Mouse (Mus musculus): ENCODE measurements at regions not wholly inside any gene's neighbourhood (a gene's known extent, or its start where the extent isn't known, plus 50 kb on each side); places are given as distances from the start of the nearest gene placed in this dataset.

DNA sequence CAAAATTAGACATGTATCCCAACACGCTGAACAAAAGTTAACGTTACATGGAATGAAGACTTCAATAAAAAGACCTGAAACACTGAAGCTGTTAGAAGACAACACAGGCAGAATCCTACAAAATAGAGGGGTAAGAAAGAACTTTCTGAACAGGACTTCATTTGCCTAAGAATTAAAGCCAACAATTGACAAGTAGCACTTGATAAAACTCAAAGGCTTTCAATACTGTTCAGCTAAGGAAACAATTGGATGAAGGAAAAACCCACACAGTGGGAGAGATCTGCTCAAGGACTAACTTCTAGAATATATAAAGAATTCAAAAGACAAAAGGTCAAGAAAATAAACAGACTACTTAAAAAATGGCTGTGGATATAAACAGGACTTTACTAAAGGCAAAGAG is 535.2 kb upstream of the Adamts9 start:
- no peak for DNase-seq

DNA sequence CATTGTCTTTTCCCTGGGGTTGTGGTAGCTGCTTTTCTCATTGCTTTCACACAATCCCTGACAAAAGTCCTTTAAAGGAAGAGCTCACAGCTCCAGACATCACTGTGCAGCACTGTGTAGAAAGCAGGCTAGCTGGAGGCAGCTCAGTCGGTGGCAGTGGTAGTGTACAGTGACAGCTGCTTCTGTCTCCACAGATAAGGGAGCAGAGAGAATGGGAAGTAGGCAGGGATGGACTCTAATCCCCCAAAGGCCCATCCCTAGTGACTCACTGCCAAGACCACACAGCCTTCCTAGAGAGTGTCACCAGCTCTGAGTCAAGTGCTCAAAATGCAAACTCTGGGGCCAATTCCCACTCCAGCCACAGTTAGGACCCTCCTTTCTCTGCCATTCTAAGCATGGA is 531.7 kb upstream of the Adamts9 start:
- DNase-seq = no peak

DNA sequence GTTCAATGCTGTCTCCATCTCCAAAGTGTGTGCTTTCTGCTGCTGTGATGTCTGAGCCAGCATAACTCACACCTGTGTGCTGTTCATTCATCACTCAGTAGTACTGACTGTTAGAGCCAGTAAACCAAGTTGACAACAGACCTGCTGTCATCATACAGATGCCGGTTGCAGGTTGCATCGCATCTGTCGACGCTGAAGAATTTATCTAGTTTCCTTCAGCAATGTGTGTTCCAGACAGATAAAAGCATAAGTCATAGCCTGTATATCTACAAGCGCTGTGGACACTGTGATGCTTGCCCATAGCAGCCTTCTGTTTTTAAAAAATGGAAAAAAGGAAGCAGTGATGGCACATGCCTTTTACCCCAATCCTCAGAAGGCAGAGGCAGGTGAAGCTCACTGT is 524.6 kb upstream of the Adamts9 start:
- DNase-seq = no peak

DNA sequence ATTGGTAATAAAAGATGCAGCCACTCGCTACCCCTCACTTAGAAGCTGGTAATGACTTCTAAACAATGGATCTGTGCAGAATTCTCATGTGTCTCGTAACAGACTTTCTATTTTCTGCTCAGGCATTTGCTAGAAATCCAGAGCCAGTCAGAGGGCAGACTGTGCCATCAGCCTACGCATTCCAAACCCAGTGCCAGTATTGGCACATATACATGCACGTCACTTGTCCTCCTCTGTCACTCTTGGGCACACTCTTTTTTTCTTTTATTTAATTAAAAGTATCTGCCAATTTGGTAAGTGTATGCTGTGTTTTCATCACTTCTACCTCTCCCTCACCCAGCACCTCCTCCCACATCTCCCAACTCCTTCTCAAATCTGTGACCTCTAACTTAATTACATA is 519.6 kb upstream of the Adamts9 start:
- no peak for DNase-seq

DNA sequence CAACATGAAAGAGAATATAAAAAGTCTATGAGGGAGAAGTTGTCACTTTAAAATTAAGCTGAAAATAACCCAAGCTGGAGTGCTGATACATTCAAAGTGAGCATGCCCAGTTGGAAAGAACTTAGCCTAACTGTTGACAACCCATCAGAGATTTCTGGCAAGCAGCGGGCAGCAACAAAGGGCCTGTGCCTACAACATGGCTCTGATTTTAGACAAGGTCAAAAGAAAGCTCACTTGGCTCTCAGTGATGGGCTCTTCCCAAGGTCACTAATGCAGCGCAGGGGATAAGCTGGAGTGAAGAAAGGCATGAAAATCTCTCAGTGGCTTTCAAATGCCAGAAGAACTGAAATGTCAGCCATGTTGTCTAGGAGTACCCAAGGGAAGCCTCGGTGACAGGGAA is 518.1 kb upstream of the Adamts9 start:
- DNase-seq = no peak

DNA sequence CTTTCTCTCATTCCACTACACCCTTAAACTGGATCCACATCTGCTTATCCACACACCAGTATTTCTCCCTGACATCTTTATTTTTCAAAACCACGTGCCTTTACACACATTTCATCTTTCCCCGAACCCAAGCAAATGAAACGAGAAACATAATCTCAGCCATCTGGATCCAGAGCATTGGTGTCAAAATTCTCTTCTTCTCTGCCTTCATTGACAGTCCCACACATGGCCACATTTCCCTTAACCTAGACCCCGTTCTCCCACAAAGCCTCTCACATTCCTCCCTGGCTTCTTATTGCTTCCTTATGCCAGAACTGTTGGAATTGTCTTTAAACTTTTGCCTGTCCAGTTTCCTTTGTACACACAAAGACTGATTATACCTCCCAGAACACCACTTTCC is 514.3 kb upstream of the Adamts9 start:
- no peak for DNase-seq

DNA sequence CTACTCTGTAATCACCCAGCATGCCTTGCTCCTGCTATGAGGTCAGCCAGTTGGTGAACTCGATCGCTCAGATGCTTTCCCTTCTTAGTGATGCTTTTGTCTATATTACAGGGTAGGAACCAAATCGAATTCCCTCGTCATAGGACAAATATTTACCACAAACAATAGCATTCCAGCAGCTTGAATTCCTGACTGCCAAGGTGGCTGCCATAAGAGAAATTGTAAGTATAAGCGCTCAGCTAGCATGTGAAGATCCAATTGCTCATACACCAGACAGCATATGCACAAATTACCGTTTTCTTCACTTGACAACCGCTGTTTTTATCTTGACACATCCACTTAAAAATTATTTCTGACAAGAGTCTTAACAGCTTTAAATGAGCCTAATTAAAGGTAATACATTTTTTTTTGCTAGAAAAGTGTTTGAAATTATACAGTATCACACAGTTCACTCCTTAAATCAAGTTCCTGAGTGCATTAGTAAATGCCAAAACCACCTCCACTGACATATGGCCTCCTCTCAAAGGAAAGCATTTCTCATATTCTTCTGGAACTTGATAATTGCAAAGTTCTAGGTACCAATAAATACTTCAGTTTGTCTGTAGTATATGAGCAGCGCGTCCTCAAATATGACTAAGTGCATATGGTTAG is 513.2 kb upstream of the Adamts9 start:
- DNase-seq = no peak

DNA sequence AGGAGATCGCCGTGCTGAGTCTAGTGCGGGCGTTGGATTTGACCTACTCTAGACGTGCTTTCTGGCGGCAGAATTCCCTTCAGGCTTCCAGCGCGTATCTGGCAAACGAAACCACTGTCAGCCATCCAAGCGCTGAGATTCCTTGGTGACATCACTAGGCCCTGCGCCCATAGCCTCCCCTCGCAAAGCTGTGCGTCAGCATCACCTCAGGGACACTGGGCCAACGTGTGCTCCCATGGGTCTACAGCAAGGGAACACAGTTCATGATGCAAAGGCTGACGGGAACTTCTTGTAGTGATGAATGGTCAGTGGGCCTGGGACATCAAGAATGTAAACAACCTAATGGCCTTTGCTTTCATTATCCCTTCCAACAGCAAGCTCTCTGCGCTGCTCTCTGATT is 502.3 kb upstream of the Adamts9 start:
- DNase-seq = no peak

DNA sequence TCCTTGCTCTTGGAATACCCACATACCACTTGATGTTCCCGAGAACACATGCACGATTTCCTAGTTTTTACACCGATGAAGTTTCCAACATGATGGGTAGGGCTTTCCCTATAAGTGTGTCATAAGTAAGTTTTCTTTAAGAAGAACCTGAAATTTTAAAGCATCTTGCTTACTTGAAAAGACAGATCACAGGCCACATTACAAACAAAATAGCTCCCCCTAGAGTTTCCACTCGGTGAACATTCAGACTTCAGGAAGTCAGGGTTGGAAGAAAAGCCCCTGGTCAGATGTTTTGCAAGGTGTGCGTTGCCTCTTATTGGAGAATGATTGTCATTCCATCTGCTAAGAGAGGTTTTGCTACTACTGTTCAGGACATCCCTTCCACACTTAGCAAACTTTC is 501.8 kb upstream of the Adamts9 start:
- DNase-seq = no peak

DNA sequence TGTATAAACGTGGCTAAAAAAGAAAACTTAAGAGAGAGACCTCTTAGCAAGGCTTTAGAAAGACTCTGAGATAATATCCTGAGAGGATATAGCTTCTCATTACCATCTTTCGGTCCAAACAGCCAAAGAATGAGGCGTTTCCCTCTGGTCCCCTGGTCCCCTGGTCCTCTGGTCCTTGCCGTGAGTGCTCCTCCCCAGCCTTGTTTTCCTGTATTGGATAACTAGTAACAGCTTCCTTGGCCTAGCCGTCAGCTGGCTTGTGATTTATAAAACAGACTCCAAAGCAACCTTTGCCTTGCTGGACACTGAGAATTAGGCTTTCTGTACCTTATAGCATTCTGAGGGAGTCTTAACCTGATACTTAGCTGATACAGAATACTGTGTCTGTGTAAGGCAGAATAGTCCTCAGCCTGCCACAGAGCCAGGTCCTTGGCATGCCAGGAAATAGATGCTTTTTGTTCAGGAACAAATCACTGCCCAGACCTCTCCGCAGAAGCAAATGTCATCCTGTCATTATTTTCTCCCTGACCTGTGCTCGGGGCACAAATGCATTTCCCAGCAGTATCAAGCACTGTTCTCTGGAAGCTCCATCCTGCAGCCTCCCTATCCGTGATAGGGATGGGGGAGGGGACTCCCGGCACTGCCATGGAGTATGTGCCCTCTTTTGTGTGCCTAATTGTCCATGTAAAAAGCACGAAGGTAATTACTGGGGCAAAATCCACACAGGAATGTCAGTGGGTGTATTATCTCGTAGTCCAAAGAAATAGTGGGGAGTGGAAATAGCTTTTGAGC is 500.7 kb upstream of the Adamts9 start:
- DNase-seq = no peak

DNA sequence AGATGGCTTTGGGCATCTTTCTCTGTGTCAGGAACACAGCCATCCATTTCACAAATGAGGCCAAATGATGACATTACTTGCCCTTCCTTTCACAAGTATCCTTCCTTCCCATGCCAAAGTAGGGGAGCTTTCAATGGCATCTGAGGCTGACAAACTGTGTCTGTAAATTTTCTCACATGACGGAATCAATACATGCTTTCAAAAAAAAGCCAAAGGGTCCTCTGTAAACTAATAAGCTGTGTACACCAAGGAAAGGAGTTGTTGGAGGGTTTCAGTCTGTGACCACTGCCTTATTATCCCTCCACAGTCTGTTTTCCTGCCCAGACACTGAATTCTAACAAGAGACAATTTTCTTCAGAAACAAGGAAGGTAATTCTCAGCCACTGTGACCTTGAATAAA is 490.2 kb upstream of the Adamts9 start:
- DNase-seq = no peak

DNA sequence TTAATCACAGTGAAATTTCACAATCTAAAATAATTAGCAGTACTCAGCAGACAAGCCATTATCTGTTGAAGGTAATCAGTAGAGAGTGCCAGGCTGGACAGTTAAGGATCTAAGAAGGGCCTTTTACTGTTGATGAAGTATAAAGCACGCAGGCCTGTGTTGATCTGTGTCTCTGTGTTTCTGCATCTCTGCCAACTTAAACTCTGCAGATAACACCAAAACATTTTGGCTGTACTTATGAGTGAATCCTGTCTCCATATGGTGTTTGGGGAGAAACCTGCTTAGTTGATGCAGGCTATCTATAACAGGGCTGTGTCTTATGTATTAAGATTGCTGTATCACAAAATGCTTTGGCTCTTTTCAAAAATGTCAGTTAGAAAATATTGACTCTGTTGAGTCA is 482.8 kb upstream of the Adamts9 start:
- no peak for DNase-seq

DNA sequence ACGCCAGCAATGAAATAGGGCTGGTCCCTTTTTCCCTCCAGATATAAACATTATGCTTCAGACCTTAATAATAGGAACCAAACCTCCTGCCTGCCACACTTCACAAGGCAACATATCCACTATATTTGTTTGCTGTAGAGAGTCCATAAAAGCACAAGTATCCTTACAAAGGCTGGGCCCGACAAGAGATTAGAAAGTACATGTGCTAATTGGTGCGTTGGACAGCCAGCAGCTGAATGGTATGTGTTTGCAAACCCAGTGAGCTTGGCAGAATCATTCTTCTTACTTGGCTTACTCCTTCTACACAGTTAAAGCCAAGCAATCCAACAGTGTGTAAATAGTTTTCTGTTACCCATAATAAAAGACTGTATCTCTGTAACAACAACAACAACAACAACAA is 479.6 kb upstream of the Adamts9 start:
- no peak for DNase-seq

DNA sequence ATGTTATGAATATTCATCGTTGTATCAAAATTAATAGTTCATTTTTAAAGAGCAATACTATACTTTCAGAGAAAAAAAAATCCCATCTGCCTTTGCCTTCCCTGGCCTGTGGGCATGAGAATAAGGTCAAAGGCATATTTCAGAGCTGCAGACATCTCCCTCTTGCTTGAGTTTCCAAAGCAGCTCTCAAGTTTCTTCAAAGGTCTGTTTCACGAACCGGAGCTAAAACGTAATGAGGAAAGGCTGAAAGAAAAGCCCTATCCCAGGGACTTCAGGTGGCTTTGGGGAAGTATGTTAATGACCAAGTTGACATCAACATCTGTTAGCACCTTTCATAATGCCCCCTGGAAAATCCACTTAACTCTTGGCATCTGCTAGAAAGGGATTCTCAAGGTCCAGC is 479.0 kb upstream of the Adamts9 start:
- no peak for DNase-seq

DNA sequence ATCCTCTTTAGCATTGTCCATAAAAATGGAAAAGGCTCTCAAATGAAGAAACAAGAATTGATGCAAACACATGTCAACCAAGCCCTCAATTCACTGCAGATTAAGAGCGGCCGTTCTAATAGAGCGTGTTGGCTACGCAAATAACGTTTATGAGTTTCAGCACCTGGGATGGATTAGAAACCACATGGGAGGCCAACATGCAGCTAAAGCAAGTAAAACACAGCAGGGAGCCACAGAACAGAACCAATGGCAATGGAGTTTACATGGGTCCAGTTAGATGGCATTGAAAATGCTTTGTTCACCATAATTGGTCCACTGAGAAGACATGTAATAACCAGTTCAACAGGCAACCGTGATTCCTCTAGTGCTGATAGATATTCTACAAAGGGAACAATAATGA is 474.3 kb upstream of the Adamts9 start:
- DNase-seq = no peak

DNA sequence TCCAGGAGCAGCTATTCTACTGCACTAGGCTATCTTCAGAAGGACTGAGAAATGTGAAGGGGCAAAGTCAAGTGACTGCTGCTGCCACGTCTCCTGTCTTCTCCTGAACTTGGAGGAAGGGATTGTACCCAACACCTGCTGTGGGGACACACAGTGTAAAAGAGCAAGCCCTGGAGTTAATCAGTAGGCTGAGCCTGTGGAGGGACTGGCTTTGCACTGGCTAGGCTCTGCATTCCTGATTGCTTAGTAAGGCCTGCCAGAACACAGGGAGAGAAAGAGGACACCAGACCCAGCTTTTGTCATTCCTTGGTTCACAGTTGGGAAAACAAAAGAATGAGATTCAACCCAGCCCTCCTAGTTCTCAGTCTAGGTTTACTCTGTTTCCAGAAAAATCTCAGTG is 472.7 kb upstream of the Adamts9 start:
- DNase-seq = no peak

DNA sequence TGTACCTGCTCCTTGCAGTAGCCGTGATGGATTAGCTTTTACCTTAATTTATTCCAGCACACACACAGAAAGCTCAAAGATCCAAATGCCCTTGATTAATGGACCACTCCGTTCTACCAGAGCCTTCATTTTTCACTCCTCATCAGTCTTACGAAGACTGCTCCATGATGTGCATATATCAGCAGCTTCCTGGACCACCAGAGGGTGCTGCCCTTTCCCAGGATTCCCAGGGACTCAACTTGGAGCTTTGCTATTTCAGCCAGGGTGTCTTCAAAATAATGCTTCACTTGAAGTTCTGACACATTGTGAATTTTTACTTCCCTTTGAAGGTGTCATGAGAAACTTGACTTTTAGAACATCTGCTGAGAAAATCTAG is 467.8 kb upstream of the Adamts9 start:
- DNase-seq = no peak

DNA sequence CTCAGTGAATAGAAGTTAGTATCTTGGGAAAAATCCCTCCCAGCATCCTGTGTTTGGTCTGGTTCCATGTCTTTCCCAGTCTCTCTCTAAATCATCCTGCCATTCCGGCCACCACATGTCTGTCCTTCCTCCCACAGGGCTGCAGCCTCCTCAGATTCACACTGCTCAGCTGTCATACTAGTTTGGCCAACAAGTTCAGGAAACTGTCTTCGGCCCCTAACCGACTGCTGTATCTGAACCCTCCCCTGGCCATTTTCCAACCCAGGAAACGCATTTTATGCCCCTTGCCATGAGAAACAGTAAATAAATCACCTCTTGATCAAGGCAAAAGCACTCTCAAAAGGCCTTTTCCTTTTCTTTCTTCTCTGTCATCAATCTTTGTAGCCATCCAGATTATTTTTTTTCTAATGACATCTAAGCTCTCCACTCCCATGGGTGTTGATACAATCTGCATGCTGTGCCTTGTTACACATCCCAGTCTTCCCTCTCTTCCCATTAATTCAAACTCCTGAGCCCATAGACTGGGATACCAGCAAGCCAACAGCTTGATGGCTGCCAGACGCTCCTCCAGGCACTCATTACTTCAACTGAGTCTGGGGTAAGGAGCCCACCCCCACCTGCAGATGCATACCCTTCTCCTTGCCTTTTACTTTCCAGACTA is 467.3 kb upstream of the Adamts9 start:
- DNase-seq = no peak

DNA sequence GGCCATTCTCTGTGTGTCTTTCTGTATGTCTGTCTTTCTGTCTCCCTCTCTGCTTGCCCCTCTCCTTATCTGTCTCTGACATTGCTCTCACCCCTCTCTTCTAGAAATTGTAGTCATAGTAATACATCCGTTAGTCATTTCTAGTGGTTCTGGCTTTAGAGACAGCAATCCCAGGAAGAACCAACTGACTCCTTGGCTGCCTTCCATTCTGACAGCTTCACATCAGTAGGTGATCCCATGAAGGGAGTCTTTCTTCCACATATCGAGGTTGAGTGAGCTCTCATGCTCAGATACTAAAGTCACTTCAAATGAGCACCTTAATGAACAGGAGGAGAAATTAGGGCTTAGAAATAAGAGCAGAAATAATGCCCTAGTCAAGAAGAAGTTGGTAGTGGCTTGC is 455.3 kb upstream of the Adamts9 start:
- no peak for DNase-seq

DNA sequence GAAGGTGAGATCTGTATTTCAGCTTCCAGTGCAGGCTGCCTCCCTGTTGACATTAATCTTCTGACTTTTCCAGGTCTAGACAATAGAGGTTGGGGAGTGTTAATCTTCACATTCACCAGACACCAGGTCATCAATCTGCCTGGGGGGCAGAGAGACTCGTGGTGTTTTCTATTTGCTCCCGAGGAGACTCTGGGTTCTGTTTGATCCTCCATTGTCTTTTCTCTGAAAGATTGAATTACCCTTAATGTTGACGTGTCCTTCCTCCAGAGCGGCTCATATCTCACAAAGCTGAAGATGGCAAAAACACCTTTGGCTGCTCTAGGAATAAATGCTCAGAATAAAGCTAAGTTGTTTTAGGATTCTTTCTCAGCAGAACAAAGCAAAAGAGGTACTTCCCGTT is 453.8 kb upstream of the Adamts9 start:
- DNase-seq = no peak

DNA sequence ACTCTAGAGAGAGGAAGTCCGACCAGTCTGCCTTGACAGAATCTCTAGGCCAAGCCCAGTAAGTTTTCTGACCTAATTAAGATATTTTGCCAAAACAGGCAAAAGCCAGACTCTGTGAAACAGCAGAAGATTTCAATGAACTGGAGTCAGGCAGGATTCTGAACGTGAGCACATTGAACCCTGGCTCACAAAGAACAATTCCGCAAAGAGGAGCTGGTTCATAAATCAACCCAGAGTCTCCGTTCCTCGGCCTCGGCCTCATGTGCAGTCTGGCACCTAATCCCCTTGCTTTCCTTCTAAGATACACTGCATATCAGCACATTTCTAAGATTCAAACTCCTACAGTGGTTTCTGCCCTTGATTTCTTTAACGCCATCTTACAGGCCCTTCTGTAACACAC is 452.7 kb upstream of the Adamts9 start:
- no peak for DNase-seq

DNA sequence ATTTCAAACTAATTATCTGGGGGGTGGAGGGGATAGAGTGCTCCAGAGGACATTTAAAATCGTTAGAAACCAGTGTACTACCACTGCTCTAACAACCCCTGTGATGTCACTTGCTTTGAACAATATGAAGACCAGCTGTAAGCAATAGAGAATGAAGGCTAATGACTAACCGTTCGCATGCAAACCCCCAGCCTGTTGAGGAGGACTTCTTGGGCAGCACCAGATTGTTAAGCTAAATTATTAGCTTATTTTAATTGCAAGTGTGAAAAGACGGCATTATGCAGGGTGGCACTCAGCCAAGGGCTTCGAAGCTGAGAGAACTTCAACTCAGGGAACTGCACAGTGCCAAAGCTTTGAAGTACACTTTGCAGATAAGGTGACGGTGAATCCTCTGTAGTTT is 452.0 kb upstream of the Adamts9 start:
- peak; percentile 56 for DNase-seq

DNA sequence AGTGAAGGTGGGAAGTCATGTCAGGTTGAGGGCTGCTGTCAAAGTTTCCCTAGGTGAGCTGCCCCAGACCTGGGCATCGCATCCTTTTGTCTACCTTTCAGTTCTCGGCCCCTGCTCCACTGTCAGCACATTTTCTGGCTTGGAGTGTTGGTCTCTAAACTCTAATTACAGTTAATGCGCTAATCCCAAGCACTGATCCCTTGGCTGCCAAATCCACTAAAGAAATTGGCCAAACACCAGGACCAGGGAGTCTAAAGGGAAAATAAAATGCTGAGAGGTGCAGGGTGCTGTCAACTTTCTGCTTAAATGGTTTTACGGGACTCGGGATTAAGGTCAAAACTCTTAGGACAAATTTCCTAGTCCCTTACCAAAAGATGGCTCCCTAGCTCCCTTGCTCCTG is 450.3 kb upstream of the Adamts9 start:
- no peak for DNase-seq

DNA sequence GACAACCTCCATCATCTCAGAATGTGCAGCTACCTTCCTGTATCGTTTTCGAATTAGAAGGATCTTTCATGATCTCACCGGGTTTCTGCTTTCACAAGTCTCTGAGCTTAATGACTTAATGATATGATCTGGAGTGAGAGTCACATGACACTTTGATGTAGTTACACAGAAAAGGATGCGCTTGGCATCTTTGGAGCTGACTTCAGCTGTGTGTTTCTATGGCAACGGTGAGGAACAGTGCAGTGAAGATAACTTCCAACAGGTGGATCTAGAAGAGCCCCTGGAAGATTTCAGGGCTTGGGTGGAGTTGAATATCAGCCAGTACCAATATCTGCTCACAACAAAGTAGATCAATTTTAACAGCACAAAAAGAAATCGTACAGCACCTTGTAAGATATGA is 449.1 kb upstream of the Adamts9 start:
- no peak for DNase-seq

DNA sequence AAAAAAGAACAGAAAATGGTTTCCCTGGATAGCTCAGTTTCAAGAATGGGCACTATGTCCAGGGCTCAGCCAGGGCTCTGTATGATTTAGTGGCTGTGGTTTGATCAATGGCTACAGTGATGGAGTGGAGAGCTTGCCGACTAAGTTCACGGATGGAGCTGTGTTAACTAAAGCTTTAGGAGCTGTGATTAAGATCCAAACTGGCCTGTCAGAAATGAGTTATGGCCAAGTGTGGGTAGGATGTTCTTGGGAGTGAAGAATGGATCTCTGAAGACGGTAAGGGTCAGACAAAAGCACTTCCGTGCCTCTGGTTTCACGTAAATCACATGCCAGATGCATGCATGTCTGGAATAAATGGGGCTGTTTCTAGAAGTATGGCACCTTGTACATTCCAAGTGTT is 447.9 kb upstream of the Adamts9 start:
- no peak for DNase-seq
